Mouse (Mus musculus): ENCODE results near the gene Lama5. TPM values are rescaled to one million over a fixed set of nuclear protein-coding genes. Genes with fewer than 3 reads are reported as not detected.
"Not testable (repeated sequence)": the region's sequence is repeated elsewhere in the genome, so short reads cannot be mapped to it uniquely, and the experiment has no call there.

The Lama5 gene
- polyA plus RNA-seq, 1 experiment from 2014 or later, result 1.2 TPM

DNA sequence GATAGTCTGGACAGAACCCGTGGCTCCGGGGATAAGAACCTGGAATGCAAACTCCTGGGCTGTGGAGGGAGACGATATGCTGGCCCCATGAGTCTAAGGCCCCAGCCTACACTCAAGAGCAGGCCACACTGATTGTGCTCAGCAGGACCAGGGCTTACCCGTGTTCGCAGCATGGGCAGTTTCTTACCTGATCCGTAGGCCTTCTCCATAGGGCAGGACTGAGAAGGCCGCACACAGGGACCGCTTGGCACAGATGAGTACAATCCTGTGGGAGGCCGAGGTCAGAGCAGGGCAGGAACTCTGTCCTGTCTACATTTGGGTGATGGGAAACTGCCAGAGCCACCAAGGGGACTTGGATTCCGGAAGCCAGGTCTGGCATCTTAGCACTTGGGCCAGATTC lies 37.2 kb upstream of the Lama5 start:
- Histone ChIP-seq H3K9ac (replicated peaks; ENCODE audit: low read depth, low read length) (no peak overlapping the region), H3K36me3 (ENCODE audit: control insufficient read depth, insufficient read depth, low read length) (peaks cover 41% of the 10 kb centered on the region), H3K4me3 (ENCODE audit: low read depth, low read length) (no peak overlapping the region), H3K4me2 (ENCODE audit: low read depth, low read length) (no peak overlapping the region), H3K27ac (ENCODE audit: low read depth, low read length) (no peak overlapping the region), H3K27me3 (ENCODE audit: control insufficient read depth, insufficient read depth, low read length) (no peaks in the 10 kb centered on the region), H3K4me1 (ENCODE audit: control insufficient read depth, insufficient read depth, low read length) (peaks cover 8% of the 10 kb centered on the region), H3K9me3 (ENCODE audit: control insufficient read depth, low read length) (no peaks in the 10 kb centered on the region)
- ATAC-seq (ENCODE audit: low read depth), result no peak
- WGBS, result 90% methylated on average over 10 of the region's 10 CpGs

DNA sequence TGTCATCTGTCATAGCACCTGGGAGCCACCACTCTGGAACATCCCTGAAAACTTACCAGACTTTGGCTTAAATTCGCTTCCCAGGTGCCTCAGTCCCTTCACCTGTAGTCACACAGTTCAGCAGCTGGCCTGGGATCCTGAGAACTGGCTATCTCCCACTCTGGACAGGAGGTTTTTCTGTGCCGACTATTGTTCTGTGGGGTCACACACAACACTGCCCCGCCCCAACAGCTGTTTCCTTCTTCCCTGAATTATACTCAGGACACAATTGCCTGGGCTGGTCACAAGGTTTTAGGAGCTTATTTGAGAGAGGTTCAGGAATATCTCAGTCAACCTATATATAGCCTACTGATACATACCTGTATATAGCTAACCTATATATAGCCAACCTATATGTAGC lies 36.8 kb upstream of the Lama5 start:
- peaks cover 9% of the 10 kb centered on the region for H3K4me1 ChIP-seq (ENCODE audit: control insufficient read depth, insufficient read depth, low read length)
- no peak overlapping the region for H3K4me3 ChIP-seq (ENCODE audit: low read depth, low read length)
- H3K27me3 ChIP-seq (ENCODE audit: control insufficient read depth, insufficient read depth, low read length), result no peaks in the 10 kb centered on the region
- ATAC-seq (ENCODE audit: low read depth), result no peak
- WGBS, result 82% methylated on average over 3 of the region's 3 CpGs
- no peak overlapping the region for H3K4me2 ChIP-seq (ENCODE audit: low read depth, low read length)
- H3K9ac ChIP-seq (replicated peaks; ENCODE audit: low read depth, low read length), result no peak overlapping the region
- H3K9me3 ChIP-seq (ENCODE audit: control insufficient read depth, low read length), result no peaks in the 10 kb centered on the region
- peaks cover 41% of the 10 kb centered on the region for H3K36me3 ChIP-seq (ENCODE audit: control insufficient read depth, insufficient read depth, low read length)
- H3K27ac ChIP-seq (ENCODE audit: low read depth, low read length), result no peak overlapping the region

DNA sequence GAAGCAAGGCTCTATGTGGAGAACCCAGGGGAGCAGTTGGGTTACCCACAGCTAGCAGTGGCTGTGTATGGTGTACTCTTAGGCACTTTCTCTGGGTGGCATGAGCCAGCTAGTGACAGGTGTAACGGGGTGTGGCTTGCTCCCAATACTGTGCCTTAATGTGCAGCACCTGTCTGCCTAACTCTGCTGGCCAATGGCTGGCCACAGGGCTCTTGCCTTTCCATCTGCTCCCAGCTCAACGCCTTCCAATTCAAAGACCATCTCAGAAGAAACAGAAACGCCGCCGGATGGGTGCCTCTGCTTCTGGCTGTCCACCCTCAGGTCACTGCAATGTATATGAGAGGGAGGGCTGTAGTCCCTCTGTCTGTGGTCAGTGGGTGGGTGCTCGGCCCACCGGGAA lies 36.2 kb upstream of the Lama5 start:
- ATAC-seq (ENCODE audit: low read depth), result no peak
- Histone ChIP-seq H3K27me3 (ENCODE audit: control insufficient read depth, insufficient read depth, low read length) (no peaks in the 10 kb centered on the region), H3K36me3 (ENCODE audit: control insufficient read depth, insufficient read depth, low read length) (peaks cover 41% of the 10 kb centered on the region), H3K9ac (replicated peaks; ENCODE audit: low read depth, low read length) (no peak overlapping the region), H3K9me3 (ENCODE audit: control insufficient read depth, low read length) (no peaks in the 10 kb centered on the region), H3K27ac (ENCODE audit: low read depth, low read length) (no peak overlapping the region), H3K4me1 (ENCODE audit: control insufficient read depth, insufficient read depth, low read length) (peaks cover 9% of the 10 kb centered on the region), H3K4me3 (ENCODE audit: low read depth, low read length) (no peak overlapping the region), H3K4me2 (ENCODE audit: low read depth, low read length) (no peak overlapping the region)
- WGBS, result 94% methylated on average over 7 of the region's 7 CpGs

DNA sequence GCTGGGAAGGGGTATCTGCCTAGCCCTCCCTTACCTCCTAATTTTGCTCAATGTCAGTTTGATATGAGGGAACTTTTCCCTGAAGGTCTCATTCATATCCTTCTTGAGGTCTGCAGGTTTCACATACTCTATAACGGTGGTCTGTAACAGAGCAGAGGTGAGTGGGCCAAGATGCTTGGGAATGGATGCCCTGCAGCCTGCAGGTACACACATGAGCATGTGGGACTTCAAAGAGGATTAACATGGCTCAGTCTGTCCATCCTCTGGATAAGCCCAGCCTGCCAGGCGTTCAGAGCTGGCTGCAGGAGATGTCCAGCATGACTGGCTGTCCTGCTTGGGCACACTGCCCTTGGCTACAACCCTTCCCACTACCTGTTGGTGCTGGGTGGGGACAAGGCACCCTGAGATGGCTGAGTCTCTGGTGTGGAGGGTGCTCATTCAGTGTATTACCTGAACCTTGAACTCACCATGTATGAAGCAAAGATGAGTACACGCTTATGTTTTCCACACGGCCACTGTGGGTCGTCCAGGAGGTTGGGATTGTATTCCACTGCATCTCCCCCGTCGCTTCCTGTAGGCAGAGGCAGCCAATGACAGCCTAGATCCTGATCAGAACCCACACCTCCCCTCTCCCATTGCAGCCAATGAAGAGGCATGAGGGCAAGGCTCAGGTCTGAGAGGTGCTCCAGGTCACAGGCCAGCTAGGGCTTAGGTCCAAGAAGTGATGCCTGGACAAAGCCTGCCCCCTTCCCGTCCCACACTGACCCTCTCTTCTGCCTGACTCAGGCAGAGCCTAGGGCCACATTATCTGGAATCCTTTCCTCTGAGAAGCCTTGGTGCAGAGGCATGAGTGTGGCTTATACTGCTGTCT lies 35.2 kb upstream of the Lama5 start:
- Histone ChIP-seq H3K4me3 (ENCODE audit: low read depth, low read length) (no peak overlapping the region), H3K9ac (replicated peaks; ENCODE audit: low read depth, low read length) (no peak overlapping the region), H3K27ac (ENCODE audit: low read depth, low read length) (no peak overlapping the region), H3K4me1 (ENCODE audit: control insufficient read depth, insufficient read depth, low read length) (peaks cover 15% of the 10 kb centered on the region), H3K9me3 (ENCODE audit: control insufficient read depth, low read length) (no peaks in the 10 kb centered on the region), H3K27me3 (ENCODE audit: control insufficient read depth, insufficient read depth, low read length) (no peaks in the 10 kb centered on the region), H3K36me3 (ENCODE audit: control insufficient read depth, insufficient read depth, low read length) (peaks cover 41% of the 10 kb centered on the region), H3K4me2 (ENCODE audit: low read depth, low read length) (no peak overlapping the region)
- WGBS, result 68% methylated on average over 8 of the region's 8 CpGs
- no peak for ATAC-seq (ENCODE audit: low read depth)

DNA sequence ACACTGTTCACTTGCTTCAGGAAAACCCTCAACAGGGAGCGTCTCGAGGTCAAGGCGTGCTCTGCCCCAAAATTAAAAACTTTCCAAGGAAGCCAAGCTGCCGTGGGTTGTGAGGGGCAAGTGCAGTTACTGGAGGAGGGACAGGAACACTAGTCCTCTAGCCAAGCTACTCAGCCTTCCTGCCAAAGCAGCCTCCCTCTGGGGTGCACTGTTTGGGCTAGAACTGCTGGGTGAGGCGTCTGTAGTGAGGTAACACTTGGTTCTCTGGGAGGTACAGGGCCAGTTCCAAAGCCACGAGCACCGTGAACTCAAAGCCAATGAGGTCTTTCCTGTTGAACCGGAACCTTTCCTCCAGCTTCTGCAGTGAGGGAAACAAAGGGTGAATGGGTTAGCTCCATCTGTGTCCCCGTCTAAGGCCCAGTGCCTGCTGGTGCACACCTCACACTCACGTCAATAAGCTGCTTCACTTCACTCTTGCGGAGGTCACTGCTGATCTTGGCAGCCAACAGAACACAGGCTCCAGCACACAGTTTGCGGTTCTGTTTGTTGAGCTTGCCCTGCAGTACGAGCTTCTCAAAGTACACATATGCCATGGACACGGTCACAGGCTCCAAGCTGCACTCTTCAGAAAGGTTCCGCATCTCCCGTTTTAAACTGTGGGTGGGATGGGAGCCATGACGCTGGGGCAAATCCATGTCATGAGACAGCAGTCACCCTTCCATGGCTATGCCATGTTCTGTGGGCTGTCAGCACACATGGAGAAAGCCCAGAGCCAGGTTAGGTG lies 34.4 kb upstream of the Lama5 start:
- H3K9me3 ChIP-seq (ENCODE audit: control insufficient read depth, low read length), result not testable (repeated sequence)
- peaks cover 41% of the 10 kb centered on the region for H3K36me3 ChIP-seq (ENCODE audit: control insufficient read depth, insufficient read depth, low read length)

DNA sequence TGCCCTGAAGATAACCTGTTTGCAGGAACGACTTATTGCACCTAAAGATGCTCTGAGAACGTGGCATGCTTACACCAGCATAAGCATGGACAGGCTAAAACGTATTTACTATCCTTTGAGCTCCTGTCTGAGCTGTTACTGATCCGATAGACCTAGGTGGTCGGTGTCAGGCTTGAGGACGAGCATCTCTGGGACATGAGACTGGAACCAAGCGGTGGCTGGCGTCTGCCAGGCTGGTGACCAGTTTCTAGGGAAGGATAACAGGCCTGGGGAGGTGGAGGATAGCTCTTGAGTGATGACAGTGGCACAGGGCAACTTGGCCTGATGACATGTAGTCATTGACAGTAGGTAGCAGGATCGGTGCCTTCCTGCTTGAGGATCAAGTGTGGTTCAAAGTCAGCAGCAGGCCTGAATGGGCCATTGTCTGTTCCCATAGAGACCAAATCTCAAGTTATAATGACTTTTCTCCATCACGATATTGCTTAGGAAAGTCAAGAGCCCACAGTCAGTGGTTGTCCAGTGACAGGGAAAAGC lies 33.4 kb upstream of the Lama5 start:
- Histone ChIP-seq H3K4me1 (ENCODE audit: control insufficient read depth, insufficient read depth, low read length) (peaks cover 17% of the 10 kb centered on the region), H3K36me3 (ENCODE audit: control insufficient read depth, insufficient read depth, low read length) (peaks cover 41% of the 10 kb centered on the region)
- not testable (repeated sequence) for ATAC-seq (ENCODE audit: low read depth); H3K27ac ChIP-seq (ENCODE audit: low read depth, low read length); H3K4me3 ChIP-seq (ENCODE audit: low read depth, low read length); H3K9me3 ChIP-seq (ENCODE audit: control insufficient read depth, low read length); H3K9ac ChIP-seq (replicated peaks; ENCODE audit: low read depth, low read length); H3K27me3 ChIP-seq (ENCODE audit: control insufficient read depth, insufficient read depth, low read length); H3K4me2 ChIP-seq (ENCODE audit: low read depth, low read length)
- WGBS, result 86% methylated on average over 10 of the region's 10 CpGs

More for the DNA sequence above, 34.4 kb upstream of the Lama5 start:
- H3K27me3 ChIP-seq (ENCODE audit: control insufficient read depth, insufficient read depth, low read length); ATAC-seq (ENCODE audit: low read depth); H3K27ac ChIP-seq (ENCODE audit: low read depth, low read length); H3K4me3 ChIP-seq (ENCODE audit: low read depth, low read length); H3K4me2 ChIP-seq (ENCODE audit: low read depth, low read length); H3K9ac ChIP-seq (replicated peaks; ENCODE audit: low read depth, low read length): not testable (repeated sequence)
- H3K4me1 ChIP-seq (ENCODE audit: control insufficient read depth, insufficient read depth, low read length), result peaks cover 17% of the 10 kb centered on the region
- 77% methylated on average over 17 of the region's 17 CpGs for WGBS

DNA sequence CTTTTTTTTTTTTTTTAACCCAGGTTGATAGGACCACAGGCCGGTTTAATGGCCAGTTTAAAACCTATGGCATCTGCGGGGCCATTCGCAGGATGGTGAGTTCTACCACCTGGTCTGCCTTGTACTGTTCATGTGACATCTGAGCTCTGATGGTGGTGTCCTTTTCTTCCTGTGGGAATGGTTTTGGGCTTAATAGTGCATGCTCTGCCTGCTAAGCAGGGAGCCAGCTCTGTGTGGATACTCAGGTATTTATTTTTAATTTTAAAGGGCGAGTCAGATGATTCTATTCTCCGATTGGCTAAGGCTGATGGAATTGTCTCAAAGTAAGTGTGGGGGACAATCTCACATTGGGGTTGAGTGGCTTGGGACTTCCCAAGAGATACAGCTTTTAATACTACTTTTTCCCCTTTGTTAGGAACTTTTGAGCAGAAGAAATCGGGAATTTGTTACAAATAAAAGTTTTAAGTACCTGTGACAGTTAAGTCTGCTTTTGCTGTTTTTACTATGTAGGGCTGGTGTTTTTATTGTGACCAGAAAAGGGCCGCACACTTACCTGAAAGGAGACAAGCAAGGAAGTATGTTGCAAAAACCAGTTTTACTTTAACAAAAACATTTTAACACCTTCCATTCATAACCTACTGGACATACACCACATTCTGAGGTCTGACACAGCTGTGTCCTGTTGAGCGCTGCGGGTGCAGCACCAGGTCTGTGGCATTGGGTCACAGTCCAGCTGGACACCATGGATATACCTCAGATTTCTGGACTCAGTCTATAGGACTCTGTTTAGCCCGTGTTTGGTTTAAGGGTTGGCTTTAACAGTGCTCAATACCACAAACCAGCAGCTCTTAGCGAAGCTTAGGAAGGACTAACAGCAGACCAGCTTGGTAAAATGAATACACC lies 32.6 kb upstream of the Lama5 start:
- WGBS, result 54% methylated on average over 11 of the region's 11 CpGs
- Histone ChIP-seq H3K36me3 (ENCODE audit: control insufficient read depth, insufficient read depth, low read length) (peaks cover 35% of the 10 kb centered on the region), H3K27ac (ENCODE audit: low read depth, low read length) (peak overlapping the region; percentile 81), H3K4me2 (ENCODE audit: low read depth, low read length) (peak overlapping the region; percentile 93), H3K9ac (replicated peaks; ENCODE audit: low read depth, low read length) (peak overlapping the region; percentile 79), H3K27me3 (ENCODE audit: control insufficient read depth, insufficient read depth, low read length) (no peaks in the 10 kb centered on the region), H3K9me3 (ENCODE audit: control insufficient read depth, low read length) (no peaks in the 10 kb centered on the region), H3K4me1 (ENCODE audit: control insufficient read depth, insufficient read depth, low read length) (peaks cover 17% of the 10 kb centered on the region), H3K4me3 (ENCODE audit: low read depth, low read length) (peak overlapping the region; percentile 78)
- no peak for ATAC-seq (ENCODE audit: low read depth)

DNA sequence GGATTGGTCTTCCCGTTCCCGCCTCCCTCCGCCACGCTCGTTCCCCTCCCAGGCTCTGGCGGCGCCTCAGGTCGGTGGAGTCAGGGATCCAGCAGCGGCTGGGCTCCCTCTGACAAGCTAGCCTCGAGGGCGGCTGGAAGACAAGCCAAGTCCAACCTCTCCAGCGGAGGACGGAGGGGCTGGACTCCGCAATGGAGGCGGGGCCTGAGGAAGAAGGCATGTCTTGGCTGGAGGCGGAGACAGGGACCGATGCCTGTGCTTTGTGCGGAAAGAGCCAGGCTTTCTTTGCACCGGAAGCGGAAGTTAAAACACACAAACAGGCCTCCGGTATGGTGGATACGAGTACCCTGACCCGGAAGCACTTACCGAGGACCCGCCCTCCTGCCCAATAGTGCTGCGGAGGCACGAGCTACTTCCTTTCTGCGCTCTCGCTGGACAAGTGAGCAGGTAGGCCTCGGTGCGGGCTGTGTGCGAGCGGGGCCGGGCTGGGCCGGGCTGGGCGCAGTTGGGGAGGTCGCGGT lies 31.4 kb upstream of the Lama5 start, which contains the start of gene Rps21:
TSS of gene Rps21 (plus strand) at position 377 of the 521 bp plus-strand sequence.
- Histone ChIP-seq H3K4me3 (ENCODE audit: low read depth, low read length) (peak within 1 kb of the TSS; percentile 78), H3K4me2 (ENCODE audit: low read depth, low read length) (peak within 1 kb of the TSS; percentile 93), H3K27me3 (ENCODE audit: control insufficient read depth, insufficient read depth, low read length) (no peaks in the 10 kb centered on the region), H3K9me3 (ENCODE audit: control insufficient read depth, low read length) (no peaks in the 10 kb centered on the region), H3K4me1 (ENCODE audit: control insufficient read depth, insufficient read depth, low read length) (peaks cover 17% of the 10 kb centered on the region), H3K27ac (ENCODE audit: low read depth, low read length) (peak within 1 kb of the TSS; percentile 94), H3K9ac (replicated peaks; ENCODE audit: low read depth, low read length) (peak within 1 kb of the TSS; percentile 80), H3K36me3 (ENCODE audit: control insufficient read depth, insufficient read depth, low read length) (peaks cover 26% of the 10 kb centered on the region)
- under 1% methylated on average over 36 of the region's 38 CpGs for WGBS
- peak; percentile 97 for ATAC-seq (ENCODE audit: low read depth)
